Mouse (Mus musculus) left cerebral cortex, postnatal 10 days (tissue): ENCODE data around the gene Spib. TPM values are rescaled to one million over a fixed set of nuclear protein-coding genes. Genes with fewer than 3 reads are reported as not detected.

ENCODE experiments used
- DNase-seq, 2 experiments: peaks; one replicate each; pipeline ENCODE4 v3.0.0; 2021 to 2022; ENCODE audit warnings: low spot score in 2 of 2, mixed read lengths in 1 of 2; ENCODE audit errors: extremely low spot score in 1 of 2
- intact Hi-C: fragments of 180-260 bp; cut with DNase I; formaldehyde crosslinking; loops from one replicate; pipeline ENCODE4 v1.15.1; 2025
- total RNA-seq, 2 experiments: library from RNA; stranded (reverse); gene quantifications; 2 replicates each; pipeline ENCODE4 v1.2.3; 2021

Gene Spib
- total RNA-seq, 2 experiments from 2014 or later = 0.13 TPM; not detected in 1

- DNase-seq = no peak
- intact Hi-C loops = no loop called here
Measured at GRCm38 (mm10) chr7:44532918-44533745, 1.3 kb upstream of the Spib start.

GRCm38 (mm10) chr7:44531207-44531606, 664 bp downstream of the Spib start:
- intact Hi-C loops = no loop called here
- peak in 1 of 2 experiments; percentile 20 for DNase-seq

- DNase-seq = no peak
- intact Hi-C loops = no loop called here
Measured at GRCm38 (mm10) chr7:44530507-44530906, 1.4 kb downstream of the Spib start.

DNA sequence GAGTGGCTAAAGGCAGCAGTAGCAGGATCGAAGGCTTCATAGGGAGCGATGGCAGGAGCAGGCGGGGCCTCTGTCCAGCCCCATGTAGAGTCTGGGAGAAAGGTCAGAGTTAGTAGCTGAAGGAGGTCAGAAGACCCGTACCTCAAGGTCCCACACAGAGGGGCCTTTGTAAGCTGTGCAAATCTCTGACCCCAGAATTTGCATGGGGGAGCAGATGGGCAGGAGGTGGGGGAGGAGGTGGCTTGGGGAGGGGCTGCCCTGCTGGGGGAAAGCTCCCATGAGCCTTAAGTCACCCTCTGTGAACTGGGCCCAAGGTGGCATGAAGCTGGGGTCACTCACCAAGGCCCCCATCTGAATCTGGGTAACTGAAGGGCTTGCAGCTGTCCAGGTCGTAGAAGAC, 2.4 kb downstream of the Spib start:
- DNase-seq = peak in 1 of 2 experiments; percentile 13
- intact Hi-C loops = loop anchor here (10.0 kb wide), 1 partner anchor 115 kb away; no protein-coding TSS in a partner anchor

- intact Hi-C loops = loop anchor here (10.0 kb wide), 1 partner anchor 117 kb away; no protein-coding TSS in a partner anchor
Measured at GRCm38 (mm10) chr7:44527483-44528398, 4.1 kb downstream of the Spib start.

GRCm38 (mm10) chr7:44526414-44527154, 5.3 kb downstream of the Spib start:
- no peak for DNase-seq
- intact Hi-C loops = loop anchor here (10.0 kb wide), 1 partner anchor 118 kb away; no protein-coding TSS in a partner anchor

More at GRCm38 (mm10) chr7:44527483-44528398, 4.1 kb downstream of the Spib start:
- peak; percentile 53 to 84 for DNase-seq

- intact Hi-C loops = loop anchor here (10.0 kb wide), 1 partner anchor 120 kb away; no protein-coding TSS in a partner anchor
- peak; percentile 31 to 89 for DNase-seq
Measured at GRCm38 (mm10) chr7:44525126-44525832, 6.6 kb downstream of the Spib start.

GRCm38 (mm10) chr7:44524502-44524901, 7.4 kb downstream of the Spib start, which contains the start of gene Mybpc2:
Gene Mybpc2, minus strand, starts transcription at chr7:44524656.
- intact Hi-C loops = loop anchor here (5.0 to 10.0 kb wide), 2 partner anchors 38 to 120 kb away; no protein-coding TSS in a partner anchor
- no peak for DNase-seq

- DNase-seq = no peak
- intact Hi-C loops = loop anchor here (5.0 to 10.0 kb wide), 2 partner anchors 39 to 122 kb away; no protein-coding TSS in a partner anchor
Measured at GRCm38 (mm10) chr7:44523056-44523455, 8.8 kb downstream of the Spib start.

- DNase-seq = peak; percentile 29 to 75
- intact Hi-C loops = loop anchor here (5.0 to 10.0 kb wide), 2 partner anchors 41 to 123 kb away; no protein-coding TSS in a partner anchor
Measured at GRCm38 (mm10) chr7:44521710-44522109, 10.2 kb downstream of the Spib start.

- peak in 1 of 2 experiments; percentile 18 for DNase-seq
- intact Hi-C loops = loop anchor here (5.0 to 10.0 kb wide), 2 partner anchors 41 to 124 kb away; no protein-coding TSS in a partner anchor
Measured at GRCm38 (mm10) chr7:44520990-44521389, 10.9 kb downstream of the Spib start.

DNA sequence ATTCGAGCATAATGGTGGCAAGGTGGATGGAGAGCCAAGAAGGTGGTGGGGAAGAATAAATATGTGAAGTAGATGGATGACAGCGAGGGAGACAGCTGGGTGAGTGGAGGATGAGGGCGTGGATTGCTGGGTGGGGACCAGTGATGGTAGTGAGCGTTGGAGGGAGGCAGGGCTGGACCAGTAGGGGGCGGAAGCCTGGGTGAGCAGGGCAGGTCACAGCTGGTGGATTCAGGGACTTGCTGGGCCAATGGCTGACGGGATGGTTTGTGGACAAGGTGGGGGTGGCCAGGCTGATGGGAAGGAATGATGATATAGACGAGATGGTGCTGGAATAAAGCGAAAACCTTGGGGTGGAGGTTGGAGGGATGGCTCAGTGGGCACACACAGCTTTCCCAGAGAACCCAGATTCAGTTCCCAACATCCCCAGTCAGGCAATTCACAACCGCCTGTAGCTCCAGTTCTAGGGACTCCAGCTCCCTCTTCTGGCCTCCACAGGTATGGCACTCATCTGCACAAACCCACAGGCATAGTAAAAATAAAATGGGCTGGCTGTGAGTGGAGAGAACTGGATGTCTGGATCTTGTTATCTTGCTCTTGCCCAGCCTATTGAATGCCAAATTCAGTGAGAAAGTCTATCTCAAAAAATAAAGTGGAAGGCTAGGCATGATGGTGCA, 12.5 kb downstream of the Spib start:
- DNase-seq = no peak
- intact Hi-C loops = no loop called here

DNA sequence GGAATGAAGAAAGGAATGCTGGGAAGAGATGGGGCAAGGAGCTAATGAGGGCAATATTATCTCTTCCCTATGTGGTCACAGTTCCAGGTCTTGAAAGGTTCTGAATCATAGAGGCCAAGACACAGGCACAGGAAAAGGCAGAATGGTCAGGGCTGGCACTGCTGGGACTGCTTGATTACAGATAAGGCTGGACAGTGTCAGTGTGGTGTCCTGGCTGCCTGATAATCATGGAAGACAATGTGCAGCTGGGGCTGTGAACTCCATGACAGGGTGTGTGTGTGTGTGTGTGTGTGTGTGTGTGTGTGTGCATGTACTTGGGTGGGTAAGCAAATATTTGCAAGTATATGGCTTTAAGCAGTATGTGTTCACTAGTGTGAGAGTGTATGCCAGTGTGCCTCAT, 24.4 kb downstream of the Spib start:
- intact Hi-C loops = no loop called here
- DNase-seq = no peak

GRCm38 (mm10) chr7:44501563-44502115, 30.2 kb downstream of the Spib start:
- peak in 1 of 2 experiments; percentile 80 for DNase-seq
- intact Hi-C loops = loop anchor here (5.0 kb wide), 1 partner anchor 151 kb away; no protein-coding TSS in a partner anchor

- intact Hi-C loops = loop anchor here (5.0 kb wide), 1 partner anchor 152 kb away; no protein-coding TSS in a partner anchor
- DNase-seq = no peak
Measured at GRCm38 (mm10) chr7:44500046-44500445, 31.8 kb downstream of the Spib start.

GRCm38 (mm10) chr7:44498922-44499321, 32.9 kb downstream of the Spib start:
- intact Hi-C loops = loop anchor here (5.0 kb wide), 1 partner anchor 53 kb away; the partner anchor contains the start of gene Nr1h2
- no peak for DNase-seq
